ENCODE assay signal across 8 mouse cellular contexts in genomic region chr7:107045833-107046232, GRCm38 (mm10). TPM values are rescaled to one million over a fixed set of nuclear protein-coding genes. Genes with fewer than 3 reads are reported as not detected.
DNase-seq lines count a peak whose midpoint lies in the region; TF ChIP-seq lines count a peak whose summit lies in the region.

No protein-coding gene starts in this region.

- intact Hi-C loops in left cerebral cortex, adult 2 months (cut with DNase I) = no loop called here
- intact Hi-C loops in left cerebral cortex, postnatal 4 days (cut with DNase I) = loop anchor here (10.0 kb wide), 1 partner anchor 1231 kb away; the partner anchor contains the start of gene Mrpl17

- no peak overlapping the region for H3K4me3 ChIP-seq in left cerebral cortex, adult 2 months

- DNase-seq in adrenal gland, postnatal 14 days = peak; percentile 20
- no peak for DNase-seq in adrenal gland, adult 8-10 months
- DNase-seq in left cerebral cortex, adult 2 months (ENCODE audit: extremely low spot score in 1 of 2, low spot score in 2 of 2) = peak; percentile 14 to 29
- DNase-seq in left cerebral cortex, postnatal 4 days = no peak
- peak; percentile 62 for DNase-seq in R1 (ENCODE audit: low read depth, low spot score)
- DNase-seq in heart, postnatal 4 days = peak; percentile 35
- DNase-seq in lung, postnatal 36 days = peak; percentile 66
- DNase-seq in thymus, postnatal 25 days = peak; percentile 13

- peak; percentile 77 for TF ChIP-seq CTCF in left cerebral cortex, adult 2 months (IDR thresholded peaks at IDR 0.05)

- H3K27ac ChIP-seq in left cerebral cortex, adult 2 months = no peak overlapping the region

RNA-seq across cellular contexts. Expression of gene Olfr713, which starts 14.9 kb away (rescaled TPM):
- not detected in 2 replicates for total RNA-seq in adrenal gland, postnatal 14 days (2021)
- total RNA-seq in adrenal gland, adult 8-10 months (2022) = not detected
- not detected for total RNA-seq in left cerebral cortex, adult 2 months (2021)
- total RNA-seq in left cerebral cortex, postnatal 4 days (2021) = not detected
- not detected for total RNA-seq in heart, postnatal 4 days (2021)

RNA-seq across cellular contexts. Expression of gene Olfr714, which starts 24.9 kb away (rescaled TPM):
- not detected in 2 replicates for total RNA-seq in adrenal gland, postnatal 14 days (2021)
- total RNA-seq in adrenal gland, adult 8-10 months (2022) = not detected
- not detected for total RNA-seq in left cerebral cortex, adult 2 months (2021)
- total RNA-seq in left cerebral cortex, postnatal 4 days (2021) = not detected
- not detected for total RNA-seq in heart, postnatal 4 days (2021)

RNA-seq across cellular contexts. Expression of gene Olfr2, which starts 40.0 kb away (rescaled TPM):
- not detected in 2 replicates for total RNA-seq in adrenal gland, postnatal 14 days (2021)
- total RNA-seq in adrenal gland, adult 8-10 months (2022) = not detected
- not detected for total RNA-seq in left cerebral cortex, adult 2 months (2021)
- not detected for total RNA-seq in left cerebral cortex, postnatal 4 days (2021)
- not detected for total RNA-seq in heart, postnatal 4 days (2021)

RNA-seq across cellular contexts. Expression of gene Olfr17, which starts 47.2 kb away (rescaled TPM):
- total RNA-seq in adrenal gland, postnatal 14 days (2021) = not detected in 2 replicates
- total RNA-seq in adrenal gland, adult 8-10 months (2022) = not detected
- total RNA-seq in left cerebral cortex, adult 2 months (2021) = not detected
- not detected for total RNA-seq in left cerebral cortex, postnatal 4 days (2021)
- not detected for total RNA-seq in heart, postnatal 4 days (2021)

Comparison
In these comparisons a context has a peak if more than half of its experiments do, and no peak if none do; other contexts are left out.
1. DNase-seq: peak in adrenal gland, postnatal 14 days (single experiment), left cerebral cortex, adult 2 months (2 of 2), R1 (single experiment), heart, postnatal 4 days (single experiment), lung, postnatal 36 days (single experiment) and thymus, postnatal 25 days (single experiment); none in adrenal gland, adult 8-10 months (single experiment) and left cerebral cortex, postnatal 4 days (single experiment).